Mouse (Mus musculus) cerebellum, adult 8-10 months (tissue): Measurements from ENCODE around the gene Cela2a.
"Not testable (repeated sequence)": the region's sequence is repeated elsewhere in the genome, so short reads cannot be mapped to it uniquely, and the experiment has no call there.

Experiments used
- DNase-seq: peaks from one replicate; pipeline ENCODE4 v3.0.0; 2022

Gene Cela2a

DNA sequence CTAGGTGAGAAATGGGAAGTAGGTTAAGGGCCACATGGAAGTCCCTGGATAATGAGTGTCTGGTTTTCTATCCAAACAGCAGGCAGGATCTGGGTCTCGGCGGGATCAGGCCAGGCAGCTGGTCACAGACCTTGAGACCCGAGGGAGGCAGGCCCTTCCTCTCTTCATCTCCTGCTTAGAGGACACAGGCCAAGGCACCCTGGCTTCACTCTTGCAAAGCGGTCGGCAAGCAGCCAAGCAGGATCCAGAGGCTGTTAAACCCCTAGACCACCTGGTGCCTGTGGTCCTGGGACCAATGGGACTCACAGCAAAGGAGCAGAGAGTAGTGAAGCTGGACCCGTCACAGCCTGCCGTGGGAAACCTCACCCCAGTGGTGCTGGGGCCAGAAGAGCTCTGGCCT is 29.6 kb downstream of the Cela2a start:
- DNase-seq: no peak

DNA sequence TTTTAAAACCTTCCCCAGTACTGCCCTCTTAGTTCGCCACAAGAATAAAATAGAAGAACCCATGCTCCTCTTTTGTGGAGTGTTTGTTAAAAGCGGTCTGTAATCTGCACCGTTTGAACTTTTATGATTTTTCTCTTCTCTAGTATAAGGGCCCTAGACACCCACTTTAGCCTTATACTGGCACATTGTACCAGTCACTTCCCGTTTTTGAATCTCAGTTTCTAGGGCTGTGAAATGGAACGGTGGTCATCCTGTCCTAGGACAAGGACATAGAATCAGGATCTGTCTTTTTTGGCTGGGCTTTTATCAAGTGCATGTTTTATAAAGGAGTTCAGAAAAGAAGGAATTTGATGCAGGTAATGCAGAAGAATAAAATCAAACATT is 31.8 kb downstream of the Cela2a start:
- DNase-seq: no peak

DNA sequence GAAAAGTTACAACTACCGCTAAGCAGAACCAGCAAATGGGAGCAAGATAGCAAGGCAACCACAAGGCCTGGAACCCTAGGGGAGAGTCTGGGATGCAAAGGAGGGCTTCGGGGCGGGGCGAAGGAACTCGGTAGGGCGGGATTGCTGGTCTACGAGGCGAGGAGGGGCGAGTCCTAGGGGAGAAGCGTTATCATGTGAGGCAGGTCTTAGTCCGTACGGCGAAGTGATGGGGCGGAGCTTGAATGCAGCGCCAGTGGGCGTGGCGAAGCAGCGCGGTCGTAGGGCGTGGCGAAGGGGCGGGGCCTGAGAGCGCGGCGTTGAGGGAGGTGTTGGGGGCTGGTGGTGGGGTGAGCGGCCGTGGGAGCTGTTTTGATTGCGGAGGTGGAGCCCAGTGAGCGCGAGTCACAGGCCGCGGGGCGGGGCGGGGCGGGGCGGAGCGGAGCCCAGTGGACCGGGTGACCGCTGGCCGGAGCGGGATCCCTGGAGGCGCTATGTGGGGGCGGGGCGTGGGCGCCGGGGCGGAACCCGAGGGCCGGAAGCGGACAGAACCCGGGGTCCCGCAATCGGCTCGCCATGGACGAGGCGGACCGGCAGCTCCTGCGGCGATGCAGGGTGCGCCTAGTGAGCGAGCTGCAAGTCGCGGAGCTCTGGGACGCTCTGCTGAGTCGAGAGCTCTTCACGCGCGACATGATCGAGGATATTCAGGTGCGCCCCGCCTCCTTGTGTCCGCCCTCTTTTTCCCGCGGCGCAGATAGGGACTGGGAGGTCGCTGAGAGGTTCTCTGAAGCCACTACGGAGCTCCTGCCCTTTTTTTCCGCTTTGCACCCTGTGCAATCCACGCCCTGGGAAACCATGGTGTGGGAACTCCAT is 32.4 kb downstream of the Cela2a start, which contains the start of gene Casp9:
TSS of gene Casp9 (plus strand) at position 331 of the 870 bp plus-strand sequence.
- DNase-seq: peak; percentile 97

GRCm38 (mm10) chr4:141792554-141793281 is 33.2 kb downstream of the Cela2a start:
- DNase-seq: no peak

DNA sequence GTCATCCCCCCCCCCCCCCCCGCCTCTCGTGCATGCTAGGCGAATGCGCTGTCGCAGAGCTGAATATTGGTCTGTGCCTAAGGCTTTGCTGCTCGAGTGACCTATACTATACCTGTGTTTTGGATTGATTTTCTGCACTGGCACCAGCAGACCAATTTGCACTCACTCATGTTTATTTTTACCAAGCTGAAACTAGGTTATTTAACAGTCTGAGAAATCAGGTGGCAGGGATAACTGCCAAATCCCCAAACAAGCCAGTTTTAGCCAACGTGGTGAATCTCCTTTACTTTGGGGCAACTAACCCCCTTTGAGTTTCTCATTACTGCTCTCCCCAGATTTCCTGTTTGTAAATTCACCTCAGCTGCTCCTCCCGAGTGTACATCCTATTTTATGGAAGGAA is 34.0 kb downstream of the Cela2a start:
- peak; percentile 53 for DNase-seq

GRCm38 (mm10) chr4:141791486-141791885 is 34.5 kb downstream of the Cela2a start:
- no peak for DNase-seq

DNA sequence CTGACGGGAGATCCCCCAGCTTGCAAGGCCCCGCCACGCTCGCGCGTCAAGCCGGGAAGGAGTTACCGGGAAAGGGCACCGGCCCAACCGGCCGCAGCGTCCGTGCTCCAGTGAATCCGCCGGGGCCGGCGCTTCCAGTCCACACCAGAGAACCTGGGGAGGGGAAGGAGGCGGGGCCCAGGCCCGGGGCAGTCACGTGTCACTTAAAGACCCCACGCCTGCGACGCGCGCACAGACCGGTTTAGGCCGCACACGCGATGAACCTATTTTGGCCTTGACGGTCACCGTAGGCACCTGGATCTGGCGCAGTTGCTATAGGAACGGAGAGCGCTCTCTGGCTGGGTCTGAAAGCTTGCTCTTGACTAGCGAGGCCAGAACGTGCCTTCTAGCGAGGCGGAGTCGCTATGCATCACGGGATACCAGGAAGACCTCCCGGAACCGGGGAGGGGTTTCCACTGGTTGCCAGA is 35.4 kb downstream of the Cela2a start, which contains the start of gene Dnajc16:
TSS of gene Dnajc16 (minus strand) at position 408 of the 467 bp plus-strand sequence.
- peak; percentile 96 for DNase-seq

GRCm38 (mm10) chr4:141789564-141790218 is 36.3 kb downstream of the Cela2a start:
- DNase-seq: no peak

GRCm38 (mm10) chr4:141787462-141787861 is 38.5 kb downstream of the Cela2a start:
- DNase-seq: no peak

GRCm38 (mm10) chr4:141787046-141787445 is 38.9 kb downstream of the Cela2a start:
- no peak for DNase-seq

- DNase-seq: no peak
Observed at GRCm38 (mm10) chr4:141786141-141786540, 39.8 kb downstream of the Cela2a start.

GRCm38 (mm10) chr4:141784835-141785234 is 41.1 kb downstream of the Cela2a start:
- no peak for DNase-seq

GRCm38 (mm10) chr4:141781201-141781985 is 44.6 kb downstream of the Cela2a start:
- no peak for DNase-seq

GRCm38 (mm10) chr4:141779828-141780227 is 46.1 kb downstream of the Cela2a start:
- DNase-seq: no peak

- not testable (repeated sequence) for DNase-seq
Observed at GRCm38 (mm10) chr4:141773019-141773418, 52.9 kb downstream of the Cela2a start.

DNA sequence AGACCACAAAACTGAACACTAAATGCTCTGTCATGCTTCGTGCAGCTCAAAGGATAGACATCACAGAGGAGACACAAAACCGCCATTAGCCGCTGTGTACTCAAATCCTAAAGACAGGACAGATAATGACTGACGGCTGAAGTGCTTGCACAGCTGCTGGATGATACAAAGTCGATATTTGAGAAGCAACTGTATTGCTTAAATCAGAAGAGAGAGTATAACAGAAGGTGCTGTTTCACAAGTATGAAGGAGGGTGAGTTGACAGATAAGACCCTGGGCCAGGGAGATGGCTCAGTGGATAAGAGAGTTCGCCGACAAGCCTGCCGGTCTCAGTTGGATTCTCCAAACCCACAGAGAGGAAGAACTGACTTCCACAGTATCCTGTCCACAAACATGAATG is 54.1 kb downstream of the Cela2a start:
- DNase-seq: no peak

GRCm38 (mm10) chr4:141769501-141770160 is 56.3 kb downstream of the Cela2a start:
- no peak for DNase-seq

DNA sequence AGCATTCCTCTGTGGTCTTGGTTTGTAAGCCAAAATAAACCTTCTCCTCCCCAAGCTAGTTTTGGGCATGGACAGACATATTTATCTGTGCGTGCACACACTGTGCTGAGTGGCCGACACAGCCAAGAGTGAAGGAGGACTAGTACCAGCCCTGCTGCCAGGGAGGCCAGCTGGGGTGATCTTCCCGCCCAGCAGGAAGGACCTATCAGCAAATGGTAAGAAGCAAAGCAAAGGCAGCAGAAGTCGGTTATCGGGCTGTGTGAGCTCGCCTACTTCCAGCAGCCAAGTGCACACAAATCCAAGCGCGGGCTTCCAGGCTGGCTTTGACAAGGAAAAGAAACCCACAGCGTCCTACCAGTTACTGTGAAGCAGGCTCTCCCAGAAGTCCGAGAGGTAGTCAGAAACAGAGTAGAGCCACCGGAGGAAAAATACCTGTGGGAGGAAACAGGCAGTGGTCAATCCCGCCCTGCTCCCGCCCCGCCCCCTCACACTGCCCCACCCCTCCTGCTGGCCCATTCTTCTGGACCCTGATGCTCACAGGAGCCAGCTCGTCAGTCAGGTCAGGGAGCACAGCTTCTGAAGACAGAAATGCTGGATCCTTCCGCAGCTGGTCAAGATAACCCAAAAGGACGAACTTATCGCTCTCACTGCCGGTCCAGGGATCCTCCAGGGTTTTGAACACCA is 58.5 kb downstream of the Cela2a start:
- DNase-seq: peak; percentile 61

- peak; percentile 23 for DNase-seq
Observed at GRCm38 (mm10) chr4:141766668-141767352, 59.1 kb downstream of the Cela2a start.

GRCm38 (mm10) chr4:141766316-141766667 is 59.7 kb downstream of the Cela2a start:
- no peak for DNase-seq

GRCm38 (mm10) chr4:141765008-141765407 is 61.0 kb downstream of the Cela2a start:
- no peak for DNase-seq
